Mouse (Mus musculus) CH12.LX (cell line): Measurements from ENCODE around the gene Dcakd. TPM values are rescaled to one million over a fixed set of nuclear protein-coding genes. Genes with fewer than 3 reads are reported as not detected.

ENCODE experiments used
- DNase-seq: peaks from one replicate; pipeline ENCODE4 v3.0.0-alpha.2; 2013; ENCODE audit errors: extremely low read depth
- H3K27ac ChIP-seq: 2 replicates; pipeline ENCODE4 v1.5.1; 2012; ENCODE audit warnings: low read depth, mild to moderate bottlenecking, control low read depth, moderate library complexity; ENCODE audit not compliant: insufficient read depth
- H3K27me3 ChIP-seq: replicated peaks from 2 replicates; pipeline ENCODE3; 2012; ENCODE audit warnings: inconsistent platforms
- H3K36me3 ChIP-seq, 2 experiments: replicated peaks in 1 of 2; 2 replicates each; pipeline versions ENCODE3 to v1.6.1; 2012; ENCODE audit warnings: inconsistent platforms in 1 of 2, low read length in 1 of 2, mild to moderate bottlenecking in 1 of 2, mixed read lengths in 1 of 2, moderate library complexity in 1 of 2; ENCODE audit not compliant: control insufficient read depth in 1 of 2, insufficient read depth in 1 of 2
- H3K4me1 ChIP-seq, 2 experiments: 2 replicates each; pipeline ENCODE4 v1.6.1; 2012; ENCODE audit warnings: inconsistent platforms in 1 of 2, moderate library complexity in 1 of 2; ENCODE audit not compliant: insufficient read depth in 2 of 2, control insufficient read depth in 1 of 2
- H3K4me2 ChIP-seq: 2 replicates; pipeline ENCODE4 v1.6.1; 2012; ENCODE audit warnings: low read depth, mild to moderate bottlenecking, control low read depth; ENCODE audit not compliant: poor library complexity, insufficient read depth, severe bottlenecking
- H3K4me3 ChIP-seq, 3 experiments: fragments of 150-350 bp in 1 of 3; sonication (generic) in 1 of 3; replicated peaks in 1 of 3; 2 replicates each; pipeline versions ENCODE3 to v1.5.1; 2011 to 2012; ENCODE audit warnings: low read depth in 2 of 3, low read length in 2 of 3, mild to moderate bottlenecking in 2 of 3, moderate library complexity in 2 of 3, control low read depth in 1 of 3, improper control_type of control experiment in 1 of 3, inconsistent platforms in 1 of 3, mixed read lengths in 1 of 3; ENCODE audit not compliant: poor library complexity in 1 of 3
- H3K79me2 ChIP-seq: replicated peaks from 2 replicates; pipeline ENCODE4 v1.6.1; 2012; ENCODE audit warnings: mild to moderate bottlenecking, moderate library complexity; ENCODE audit not compliant: control insufficient read depth, poor library complexity, insufficient read depth, severe bottlenecking; ENCODE audit errors: extremely low read depth
- H3K9ac ChIP-seq: 2 replicates; pipeline ENCODE4 v1.6.1; 2012; ENCODE audit warnings: low read depth, mild to moderate bottlenecking, control low read depth, moderate library complexity; ENCODE audit not compliant: insufficient read depth
- H3K9me3 ChIP-seq: replicated peaks from 2 replicates; pipeline ENCODE3; 2012; ENCODE audit warnings: low read length, inconsistent platforms, mixed read lengths
- CHD1 ChIP-seq: IDR thresholded peaks from 2 replicates; pipeline ENCODE4 v1.6.1; 2012; ENCODE audit warnings: low read depth, low read length, improper control_type of control experiment, inconsistent platforms
- EP300 ChIP-seq: IDR thresholded peaks from 2 replicates; pipeline ENCODE4 v1.6.1; 2011; ENCODE audit warnings: low read length, improper control_type of control experiment
- GABPA ChIP-seq: IDR thresholded peaks from 2 replicates; pipeline ENCODE4 v1.6.1; 2012; ENCODE audit warnings: low read depth, low read length, improper control_type of control experiment, inconsistent platforms; ENCODE audit not compliant: insufficient replicate concordance
- HCFC1 ChIP-seq: IDR thresholded peaks from 2 replicates; pipeline ENCODE4 v1.6.1; 2012; ENCODE audit warnings: low read depth, mild to moderate bottlenecking, inconsistent platforms, low read length, improper control_type of control experiment
- IRF4 ChIP-seq: IDR thresholded peaks from 2 replicates; pipeline ENCODE4 v1.6.1; 2014; ENCODE audit warnings: low read depth, mild to moderate bottlenecking, inconsistent platforms, low read length, improper control_type of control experiment
- KAT2A ChIP-seq: IDR thresholded peaks from 2 replicates; pipeline ENCODE4 v1.6.1; 2012; ENCODE audit warnings: low read length, improper control_type of control experiment, inconsistent platforms; ENCODE audit not compliant: insufficient replicate concordance
- MAFK ChIP-seq: IDR thresholded peaks from 2 replicates; pipeline ENCODE4 v1.6.1; 2011; ENCODE audit warnings: low read length, improper control_type of control experiment; ENCODE audit not compliant: insufficient replicate concordance
- MEF2A ChIP-seq: IDR thresholded peaks from 2 replicates; pipeline ENCODE4 v1.6.1; 2014; ENCODE audit warnings: low read depth, mild to moderate bottlenecking, inconsistent platforms, low read length, improper control_type of control experiment, borderline replicate concordance
- MXI1 ChIP-seq: IDR thresholded peaks from 2 replicates; pipeline ENCODE4 v1.6.1; 2011; ENCODE audit warnings: mild to moderate bottlenecking, low read depth, low read length, improper control_type of control experiment
- MYC ChIP-seq: IDR thresholded peaks from 2 replicates; pipeline ENCODE4 v1.6.1; 2011; ENCODE audit warnings: low read depth, mild to moderate bottlenecking, improper control_type of control experiment, low read length
- NRF1 ChIP-seq: IDR thresholded peaks from 2 replicates; pipeline ENCODE4 v1.6.1; 2014; ENCODE audit warnings: low read depth, mild to moderate bottlenecking, inconsistent platforms, low read length, improper control_type of control experiment, moderate library complexity
- PAX5 ChIP-seq: IDR thresholded peaks from 2 replicates; pipeline ENCODE4 v1.6.1; 2012; ENCODE audit warnings: low read length, inconsistent platforms, mixed read lengths
- POLR2A ChIP-seq: IDR thresholded peaks from 2 replicates; pipeline ENCODE4 v1.6.1; 2011; ENCODE audit warnings: low read depth, mild to moderate bottlenecking, improper control_type of control experiment, low read length
- RCOR1 ChIP-seq: conservative IDR thresholded peaks from 2 replicates; pipeline ENCODE4 v1.6.1; 2012; ENCODE audit warnings: low read depth, mild to moderate bottlenecking, inconsistent platforms, low read length, improper control_type of control experiment
- SMC3 ChIP-seq: IDR thresholded peaks from 2 replicates; pipeline ENCODE4 v1.6.1; 2011; ENCODE audit warnings: low read depth, low read length, improper control_type of control experiment
- TBP ChIP-seq: conservative IDR thresholded peaks from 2 replicates; pipeline ENCODE4 v1.6.1; 2011; ENCODE audit warnings: low read depth, low read length, improper control_type of control experiment
- TCF12 ChIP-seq: IDR thresholded peaks from 2 replicates; pipeline ENCODE4 v1.6.1; 2014; ENCODE audit warnings: low read depth, mild to moderate bottlenecking, inconsistent platforms, low read length, improper control_type of control experiment
- UBTF ChIP-seq: IDR thresholded peaks from 2 replicates; pipeline ENCODE4 v1.6.1; 2012; ENCODE audit warnings: low read depth, mild to moderate bottlenecking, inconsistent platforms, low read length, improper control_type of control experiment, moderate library complexity
- USF1 ChIP-seq: IDR thresholded peaks from 2 replicates; pipeline ENCODE4 v1.6.1; 2014; ENCODE audit warnings: low read depth, mild to moderate bottlenecking, inconsistent platforms, low read length, improper control_type of control experiment
- ZC3H11A ChIP-seq: IDR thresholded peaks from 2 replicates; pipeline ENCODE4 v1.6.1; 2012; ENCODE audit warnings: low read depth, mild to moderate bottlenecking, inconsistent platforms, low read length, improper control_type of control experiment
- ZKSCAN1 ChIP-seq: IDR thresholded peaks from 2 replicates; pipeline ENCODE4 v1.6.1; 2012; ENCODE audit warnings: low read depth, inconsistent platforms, low read length, improper control_type of control experiment, borderline replicate concordance
- dilution Hi-C: fragments of 300-500 bp; cut with MboI; formaldehyde crosslinking; loops from 2 replicates; pipeline ENCODE4 v1.14.3; 2020; ENCODE audit warnings: low sequenced_read_pairs; ENCODE audit not compliant: extremely low pct_unique_long_range_greater_than_20kb, extremely low pct_ligation_motif_present
- in situ Hi-C: fragments of 300-500 bp; cut with MboI; formaldehyde crosslinking; loops from 3 replicates; pipeline ENCODE4 v1.14.3; 2019; ENCODE audit warnings: low sequenced_read_pairs, low pct_ligation_motif_present, low pct_unique_long_range_greater_than_20kb, mixed read lengths
- polyA plus RNA-seq: library from polyadenylated mRNA; unstranded; fragments of >175 nt; gene quantifications from 2 replicates; pipeline ENCODE4 v1.2.1, GENCODE M21; 2012; ENCODE audit warnings: low read depth; ENCODE audit not compliant: insufficient read length
- total RNA-seq, 2 experiments: library from RNA; depleted of rRNA; stranded (reverse); fragments of 300-350 nt in 1 of 2; fragments of >200 nt in 1 of 2; gene quantifications; 2 replicates each; pipeline ENCODE4 v1.2.3; 2012 to 2014

The Dcakd gene
- total and polyA plus RNA-seq, 3 experiments = 8.8 to 89.0 (median 24.0) TPM

DNA sequence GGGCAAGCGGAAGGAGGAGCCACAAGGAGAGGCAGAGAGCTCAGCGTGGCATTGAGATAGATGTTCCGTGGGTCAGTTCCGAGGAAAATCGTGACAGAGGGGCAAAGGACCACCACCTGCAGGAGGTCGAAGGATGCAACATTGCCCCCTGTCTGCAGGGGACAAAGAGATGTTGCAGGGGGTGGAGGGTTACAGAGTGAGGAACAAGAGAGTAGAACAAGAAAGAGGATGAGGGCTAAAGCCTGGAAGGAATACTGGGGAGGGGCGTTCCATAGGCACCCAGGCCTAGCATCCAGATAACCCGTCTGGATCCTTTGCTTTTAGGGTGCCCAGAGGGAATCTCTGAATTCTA lies 81.2 kb downstream of the Dcakd start:
- in situ Hi-C loops = no loop called here

DNA sequence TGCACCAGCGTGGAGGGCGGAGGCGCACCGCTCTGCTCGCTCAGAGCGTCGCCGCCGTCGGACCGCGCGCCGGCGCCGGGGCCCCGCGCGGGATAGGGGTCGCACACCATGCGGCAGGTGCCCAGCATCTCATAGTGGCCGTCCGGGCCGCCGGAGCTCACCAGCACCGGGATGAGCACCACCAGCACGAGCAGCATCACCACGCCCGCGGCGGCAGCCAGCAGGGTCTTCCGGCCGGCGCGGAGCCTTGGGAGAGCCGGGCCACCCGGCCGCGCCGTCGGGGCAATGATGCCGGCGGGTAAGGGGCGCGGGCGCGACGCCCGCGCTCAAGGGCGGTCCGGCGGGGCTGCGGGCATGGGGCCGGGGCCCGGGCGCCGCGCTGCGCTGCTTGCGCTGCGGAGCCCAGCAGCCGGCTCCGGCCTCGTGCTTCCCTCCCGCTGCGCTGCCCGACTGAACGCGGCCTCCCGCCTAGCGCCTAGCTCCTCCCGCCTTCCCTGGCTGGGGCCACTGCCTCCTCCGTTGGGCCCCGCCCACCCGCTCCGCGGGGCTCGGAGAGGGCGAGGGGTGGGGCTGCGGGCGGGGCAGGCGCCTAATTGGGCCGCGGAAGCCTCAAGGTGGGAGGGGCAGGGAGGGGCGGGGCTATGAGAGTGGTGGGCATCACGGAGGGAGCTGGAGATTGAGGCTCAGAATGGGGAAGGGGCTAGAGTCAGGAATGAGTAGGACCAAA lies 81.7 kb downstream of the Dcakd start, which contains the start of gene C1ql1:
TSS of gene C1ql1 (minus strand) at position 424 of the 727 bp plus-strand sequence.
- DNase-seq = no peak
- H3K4me1 ChIP-seq = peaks cover 2 to 8% of the 10 kb centered on the region in 2 experiments; a peak in 2 of 4 replicates
- TF ChIP-seq MYC = no peak
- TF ChIP-seq TCF12 = no peak
- TF ChIP-seq RCOR1 = no peak
- TF ChIP-seq POLR2A = no peak
- TF ChIP-seq PAX5 = no peak
- TF ChIP-seq IRF4 = no peak
- no peak for TF ChIP-seq MAFK
- no peak for TF ChIP-seq SMC3
- no peak for TF ChIP-seq MEF2A
- TF ChIP-seq ZC3H11A = no peak
- TF ChIP-seq USF1 = no peak
- TF ChIP-seq GABPA = no peak
- no peak for TF ChIP-seq UBTF
- TF ChIP-seq HCFC1 = no peak
- TF ChIP-seq TBP = no peak
- TF ChIP-seq CHD1 = no peak
- no peak for TF ChIP-seq EP300
- no peaks in the 10 kb centered on the region for H3K36me3 ChIP-seq
- in situ Hi-C loops (no loop called here), dilution Hi-C loops (no loop called here)
- H3K27me3 ChIP-seq = peaks cover 79% of the 10 kb centered on the region
- H3K9me3 ChIP-seq = peaks cover 20% of the 10 kb centered on the region
- no peak within 1 kb of the TSS for H3K4me3 ChIP-seq
- H3K9ac ChIP-seq = no peak within 1 kb of the TSS
- H3K4me2 ChIP-seq = no peak within 1 kb of the TSS
- no peak within 1 kb of the TSS for H3K27ac ChIP-seq
- no peaks in the 10 kb centered on the region for H3K79me2 ChIP-seq

More for the DNA sequence above, 81.2 kb downstream of the Dcakd start:
- Histone ChIP-seq H3K27me3 (peaks cover 82% of the 10 kb centered on the region), H3K4me3 (no peak overlapping the region), H3K9ac (no peak overlapping the region), H3K36me3 (no peaks in the 10 kb centered on the region), H3K9me3 (peaks cover 20% of the 10 kb centered on the region), H3K79me2 (no peaks in the 10 kb centered on the region), H3K27ac (no peak overlapping the region), H3K4me2 (no peak overlapping the region), H3K4me1 (peaks cover 2 to 8% of the 10 kb centered on the region in 2 experiments; a peak in 2 of 4 replicates)
- dilution Hi-C loops = no loop called here
- DNase-seq = no peak
- TF ChIP-seq KAT2A (no peak), MXI1 (no peak), SMC3 (no peak), ZKSCAN1 (no peak), EP300 (no peak), NRF1 (no peak)
